Mouse (Mus musculus) heart, adult 18-20 months (tissue): ENCODE measurements around the gene Odf4. TPM values are rescaled to one million over a fixed set of nuclear protein-coding genes. Genes with fewer than 3 reads are reported as not detected.

ENCODE experiments used
- total RNA-seq, 2 experiments: library from RNA; stranded (reverse); gene quantifications; 2 replicates each; pipeline ENCODE4 v1.2.3; 2021

Odf4 gene
- total RNA-seq, 2 experiments from 2014 or later = not detected

Other genes with a start within 250 kb of the Odf4 start
- gene Myh10, start 235.5 kb downstream of the Odf4 start, total RNA-seq = 10 to 100 TPM; 19.3 to 20.3 TPM
- gene Ndel1, start 55.2 kb downstream of the Odf4 start, total RNA-seq = 10 to 100 TPM; 61.2 to 64.3 TPM
- under 1 TPM; 0.15 to 0.21 TPM for gene Rnf222, start 38.5 kb downstream of the Odf4 start, total RNA-seq
- gene Rpl26, start 25.5 kb downstream of the Odf4 start, total RNA-seq = 100 to 1,000 TPM; 679 to 731 TPM
- 10 to 100 TPM; 20.6 to 23.5 TPM for gene Arhgef15, start 30.4 kb upstream of the Odf4 start, total RNA-seq
- 1 to 10 TPM; 4.8 to 9.3 TPM for gene Slc25a35, start 41.0 kb upstream of the Odf4 start, total RNA-seq
- gene Rangrf, start 48.1 kb upstream of the Odf4 start, total RNA-seq = 100 to 1,000 TPM in 1 of 2 experiments, 10 to 100 TPM in 1; 87.5 to 102 TPM
- gene Pfas, start 81.4 kb upstream of the Odf4 start, total RNA-seq = 1 to 10 TPM; 5.4 to 6.2 TPM
- 10 to 100 TPM; 10.9 to 13.9 TPM for gene Ctc1, start 88.8 kb upstream of the Odf4 start, total RNA-seq
- gene Aurkb, start 118.6 kb upstream of the Odf4 start, total RNA-seq = 1 to 10 TPM in 1 of 2 experiments, under 1 TPM in 1; 0.67 to 1.5 TPM
- 10 to 100 TPM; 16.7 to 19.3 TPM for gene Borcs6, start 132.6 kb upstream of the Odf4 start, total RNA-seq
- gene Tmem107, start 143.7 kb upstream of the Odf4 start, total RNA-seq = 1 to 10 TPM; 5.3 to 7.0 TPM
- 10 to 100 TPM; 53.9 to 55.4 TPM for gene Vamp2, start 161.4 kb upstream of the Odf4 start, total RNA-seq
- 10 to 100 TPM; 38.8 to 48.5 TPM for gene Per1, start 168.1 kb upstream of the Odf4 start, total RNA-seq
- under 1 TPM in 1 of 2 experiments, not detected in 1; 0.15 TPM for gene Hes7, start 193.3 kb upstream of the Odf4 start, total RNA-seq
- under 1 TPM; 0.23 to 0.27 TPM for gene 9130213A22Rik, start 195.5 kb upstream of the Odf4 start, total RNA-seq
- gene Aloxe3, start 198.8 kb upstream of the Odf4 start, total RNA-seq = not detected
- not detected for gene Alox12b, start 229.9 kb upstream of the Odf4 start, total RNA-seq